Mouse (Mus musculus): ENCODE measurements around the gene Pmis2.

- no peak for TF ChIP-seq CTCF (IDR thresholded peaks at IDR 0.05; ENCODE audit: low read depth)
- TF ChIP-seq EP300 (optimal IDR thresholded peaks at IDR 0.05), result no peak
Observed at GRCm38 (mm10) chr7:30636395-30636794, 35.0 kb downstream of the Pmis2 start.
